Mouse (Mus musculus) forebrain, embryonic 11.5 days (tissue): ENCODE measurements around the gene Fosl2. TPM values are rescaled to one million over a fixed set of nuclear protein-coding genes. Genes with fewer than 3 reads are reported as not detected.

Experiments used
- ATAC-seq: fragments of 200-750 bp; cut with Nextera tagmentation; replicated peaks from 2 replicates; pipeline ENCODE4 v1.8.0; 2017; ENCODE audit warnings: moderate TSS enrichment; ENCODE audit not compliant: low FRiP score
- DNase-seq: peaks from one replicate; pipeline ENCODE4 v3.0.0-alpha.2; 2017; ENCODE audit warnings: low spot score
- H3K27ac ChIP-seq: fragments of 300-500 bp; sonication (generic); 2 replicates; pipeline ENCODE4 v1.5.1; 2014; ENCODE audit warnings: low read depth, low read length
- H3K27me3 ChIP-seq: fragments of 300-500 bp; sonication (generic); 2 replicates; pipeline ENCODE4 v1.6.1; 2014; ENCODE audit warnings: mild to moderate bottlenecking, low read length, mixed read lengths; ENCODE audit not compliant: control insufficient read depth, insufficient read depth
- H3K36me3 ChIP-seq: fragments of 300-500 bp; sonication (generic); 2 replicates; pipeline ENCODE4 v1.6.1; 2014; ENCODE audit warnings: mild to moderate bottlenecking, low read length, moderate library complexity, mixed read lengths; ENCODE audit not compliant: control insufficient read depth, insufficient read depth
- H3K4me1 ChIP-seq: fragments of 300-500 bp; sonication (generic); replicated peaks from 2 replicates; pipeline ENCODE4 v1.6.1; 2014; ENCODE audit warnings: low read length, mixed read lengths; ENCODE audit not compliant: control insufficient read depth, insufficient read depth
- H3K4me2 ChIP-seq: fragments of 300-500 bp; sonication (generic); 2 replicates; pipeline ENCODE4 v1.6.1; 2014; ENCODE audit warnings: low read depth, mild to moderate bottlenecking, low read length, moderate library complexity, mixed read lengths; ENCODE audit not compliant: severe bottlenecking
- H3K4me3 ChIP-seq: fragments of 300-500 bp; sonication (generic); 2 replicates; pipeline ENCODE4 v1.5.1; 2014; ENCODE audit warnings: low read depth, low read length
- H3K9ac ChIP-seq: fragments of 300-500 bp; sonication (generic); 2 replicates; pipeline ENCODE4 v1.6.1; 2014; ENCODE audit warnings: low read length
- H3K9me3 ChIP-seq: fragments of 300-500 bp; sonication (generic); 2 replicates; pipeline ENCODE4 v1.6.1; 2016; ENCODE audit warnings: low read length, mixed read lengths; ENCODE audit not compliant: control insufficient read depth
- WGBS: fragments of 180-500 bp; shearing (Covaris S2); extraction: QIAGEN DNeasy Blood & Tissue Kit; methylation state at CpG from one replicate; pipeline ENCODE4 v1.1.7; 2014; 5-methylcytosine and 5-hydroxymethylcytosine counted together
- polyA plus RNA-seq: library from polyadenylated mRNA; unstranded; fragments of >200 nt; fragmentation: Nextera tagmentation; extraction: Ambion mirVana; gene quantifications from 2 replicates; pipeline ENCODE4 v1.2.1, GENCODE M21; 2014

Gene Fosl2
- polyA plus RNA-seq, 1 experiment from 2014 or later = 0.68 TPM

GRCm38 (mm10) chr5:32103545-32103944, 32.1 kb upstream of the Fosl2 start:
- no peak overlapping the region for H3K4me2 ChIP-seq
- no peaks in the 10 kb centered on the region for H3K27me3 ChIP-seq
- no peaks in the 10 kb centered on the region for H3K4me1 ChIP-seq
- no peak overlapping the region for H3K4me3 ChIP-seq
- DNase-seq (no peak), ATAC-seq (no peak)
- H3K27ac ChIP-seq = no peak overlapping the region
- H3K9me3 ChIP-seq = no peaks in the 10 kb centered on the region
- no peaks in the 10 kb centered on the region for H3K36me3 ChIP-seq
- no peak overlapping the region for H3K9ac ChIP-seq
- 94% methylated on average over 1 of the region's 1 CpGs for WGBS

- Histone ChIP-seq H3K4me3 (no peak overlapping the region), H3K4me1 (no peaks in the 10 kb centered on the region), H3K27me3 (no peaks in the 10 kb centered on the region), H3K9ac (no peak overlapping the region), H3K27ac (no peak overlapping the region), H3K36me3 (no peaks in the 10 kb centered on the region), H3K9me3 (no peaks in the 10 kb centered on the region), H3K4me2 (no peak overlapping the region)
- no peak for DNase-seq
- whole genome bisulfite sequencing = 85% methylated on average over 12 of the region's 12 CpGs
- ATAC-seq = no peak
Measured at GRCm38 (mm10) chr5:32104119-32104990, 31.2 kb upstream of the Fosl2 start.

GRCm38 (mm10) chr5:32106473-32107140, 29.0 kb upstream of the Fosl2 start:
- H3K27me3 ChIP-seq = no peaks in the 10 kb centered on the region
- 91% methylated on average over 5 of the region's 5 CpGs for WGBS
- H3K27ac ChIP-seq = no peak overlapping the region
- no peaks in the 10 kb centered on the region for H3K9me3 ChIP-seq
- no peak overlapping the region for H3K9ac ChIP-seq
- H3K4me3 ChIP-seq = no peak overlapping the region
- H3K4me1 ChIP-seq = no peaks in the 10 kb centered on the region
- no peaks in the 10 kb centered on the region for H3K36me3 ChIP-seq
- no peak overlapping the region for H3K4me2 ChIP-seq
- no peak for ATAC-seq
- no peak for DNase-seq

- Histone ChIP-seq H3K4me3 (no peak overlapping the region), H3K4me2 (no peak overlapping the region), H3K4me1 (no peaks in the 10 kb centered on the region), H3K27ac (no peak overlapping the region), H3K36me3 (no peaks in the 10 kb centered on the region), H3K27me3 (no peaks in the 10 kb centered on the region), H3K9ac (no peak overlapping the region), H3K9me3 (no peaks in the 10 kb centered on the region)
- DNase-seq (no peak), ATAC-seq (no peak)
- 78% methylated on average over 4 of the region's 4 CpGs for WGBS
Measured at GRCm38 (mm10) chr5:32110651-32111050, 24.9 kb upstream of the Fosl2 start.

GRCm38 (mm10) chr5:32112206-32112916, 23.2 kb upstream of the Fosl2 start:
- DNase-seq (no peak), ATAC-seq (no peak)
- no peaks in the 10 kb centered on the region for H3K9me3 ChIP-seq
- WGBS = 76% methylated on average over 7 of the region's 7 CpGs
- no peaks in the 10 kb centered on the region for H3K27me3 ChIP-seq
- H3K9ac ChIP-seq = no peak overlapping the region
- H3K4me1 ChIP-seq = no peaks in the 10 kb centered on the region
- no peak overlapping the region for H3K4me2 ChIP-seq
- H3K4me3 ChIP-seq = no peak overlapping the region
- no peak overlapping the region for H3K27ac ChIP-seq
- H3K36me3 ChIP-seq = no peaks in the 10 kb centered on the region

- DNase-seq (no peak), ATAC-seq (no peak)
- Histone ChIP-seq H3K27me3 (no peaks in the 10 kb centered on the region), H3K9ac (no peak overlapping the region; the same call in 1 of the 2 replicates), H3K4me1 (no peaks in the 10 kb centered on the region), H3K27ac (no peak overlapping the region), H3K9me3 (no peaks in the 10 kb centered on the region), H3K4me2 (no peak overlapping the region), H3K4me3 (no peak overlapping the region), H3K36me3 (no peaks in the 10 kb centered on the region)
- 47% methylated on average over 11 of the region's 11 CpGs for WGBS
Measured at GRCm38 (mm10) chr5:32120901-32121376, 14.7 kb upstream of the Fosl2 start.

GRCm38 (mm10) chr5:32121936-32122335, 13.7 kb upstream of the Fosl2 start:
- no peak overlapping the region for H3K27ac ChIP-seq
- ATAC-seq = no peak
- 92% methylated on average over 6 of the region's 6 CpGs for WGBS
- H3K9me3 ChIP-seq = no peaks in the 10 kb centered on the region
- no peak for DNase-seq
- no peaks in the 10 kb centered on the region for H3K27me3 ChIP-seq
- no peaks in the 10 kb centered on the region for H3K4me1 ChIP-seq
- H3K4me2 ChIP-seq = no peak overlapping the region
- H3K36me3 ChIP-seq = no peaks in the 10 kb centered on the region
- H3K9ac ChIP-seq = no peak overlapping the region
- no peak overlapping the region for H3K4me3 ChIP-seq

GRCm38 (mm10) chr5:32122363-32122762, 13.2 kb upstream of the Fosl2 start:
- ATAC-seq (no peak), DNase-seq (no peak)
- Histone ChIP-seq H3K4me3 (no peak overlapping the region), H3K9ac (no peak overlapping the region), H3K4me1 (no peaks in the 10 kb centered on the region), H3K9me3 (no peaks in the 10 kb centered on the region), H3K4me2 (no peak overlapping the region), H3K27me3 (no peaks in the 10 kb centered on the region), H3K27ac (no peak overlapping the region), H3K36me3 (no peaks in the 10 kb centered on the region)
- 89% methylated on average over 5 of the region's 5 CpGs for WGBS
